Mouse (Mus musculus): ENCODE measurements around the gene Fbxo8.

Gene Fbxo8

GRCm38 (mm10) chr8:56591502-56591901, 40.6 kb downstream of the Fbxo8 start:
- in situ Hi-C loops (cut with MboI, MseI), result no loop called here

- in situ Hi-C loops (cut with MboI, MseI), result no loop called here
These were observed 55.6 kb downstream of the Fbxo8 start for GRCm38 (mm10) chr8:56606481-56606880.

- in situ Hi-C loops (cut with MboI, MseI), result loop anchor here in 1 of 2 experiments (10.0 kb wide), 1 partner anchor 77 kb away; no protein-coding TSS in a partner anchor
These were observed 60.8 kb downstream of the Fbxo8 start for GRCm38 (mm10) chr8:56611736-56612135.

- in situ Hi-C loops (cut with MboI, MseI), result loop anchor here in 1 of 2 experiments (10.0 kb wide), 1 partner anchor 79 kb away; no protein-coding TSS in a partner anchor
These were observed 63.3 kb downstream of the Fbxo8 start for GRCm38 (mm10) chr8:56614235-56614634.

- in situ Hi-C loops (cut with MboI, MseI), result loop anchor here in 1 of 2 experiments (10.0 kb wide), 1 partner anchor 80 kb away; no protein-coding TSS in a partner anchor
These were observed 64.1 kb downstream of the Fbxo8 start for GRCm38 (mm10) chr8:56615005-56615404.

- in situ Hi-C loops (cut with MboI, MseI), result loop anchor here in 1 of 2 experiments (10.0 kb wide), 1 partner anchor 81 kb away; no protein-coding TSS in a partner anchor
These were observed 65.4 kb downstream of the Fbxo8 start for GRCm38 (mm10) chr8:56616260-56616659.

GRCm38 (mm10) chr8:56617271-56617670, 66.4 kb downstream of the Fbxo8 start:
- in situ Hi-C loops (cut with MboI, MseI), result loop anchor here in 1 of 2 experiments (10.0 kb wide), 1 partner anchor 82 kb away; no protein-coding TSS in a partner anchor

GRCm38 (mm10) chr8:56619056-56619455, 68.2 kb downstream of the Fbxo8 start:
- in situ Hi-C loops (cut with MboI, MseI), result loop anchor here in 1 of 2 experiments (10.0 kb wide), 1 partner anchor 84 kb away; no protein-coding TSS in a partner anchor

GRCm38 (mm10) chr8:56619571-56619970, 68.7 kb downstream of the Fbxo8 start:
- in situ Hi-C loops (cut with MboI, MseI), result loop anchor here in 1 of 2 experiments (10.0 kb wide), 1 partner anchor 85 kb away; no protein-coding TSS in a partner anchor

GRCm38 (mm10) chr8:56620691-56621090, 69.8 kb downstream of the Fbxo8 start:
- in situ Hi-C loops (cut with MboI, MseI), result no loop called here

- in situ Hi-C loops (cut with MboI, MseI), result no loop called here
These were observed 70.2 kb downstream of the Fbxo8 start for GRCm38 (mm10) chr8:56621093-56621492.

GRCm38 (mm10) chr8:56622470-56623024, 71.7 kb downstream of the Fbxo8 start:
- in situ Hi-C loops (cut with MboI, MseI), result no loop called here

- in situ Hi-C loops (cut with MboI, MseI), result no loop called here
These were observed 72.5 kb downstream of the Fbxo8 start for GRCm38 (mm10) chr8:56623346-56623745.

GRCm38 (mm10) chr8:56629160-56629559, 78.3 kb downstream of the Fbxo8 start:
- in situ Hi-C loops (cut with MboI, MseI), result loop anchor here in 1 of 2 experiments (25.0 kb wide), 1 partner anchor 1517 kb away; no protein-coding TSS in a partner anchor

GRCm38 (mm10) chr8:56639277-56639676, 88.4 kb downstream of the Fbxo8 start:
- in situ Hi-C loops (cut with MboI, MseI), result loop anchor here in 1 of 2 experiments (25.0 kb wide), 1 partner anchor 1527 kb away; no protein-coding TSS in a partner anchor

Data from T-helper 17 cell (primary cell).